Mouse (Mus musculus) G1E (cell line): ENCODE measurements around the gene Ttll3. TPM values are rescaled to one million over a fixed set of nuclear protein-coding genes. Genes with fewer than 3 reads are reported as not detected.

Experiments
- ATAC-seq: 2 replicates; pipeline ENCODE4 v1.8.0; 2016; ENCODE audit warnings: mild to moderate bottlenecking; ENCODE audit not compliant: insufficient number of reproducible peaks, poor library complexity, low FRiP score, severe bottlenecking; ENCODE audit errors: extremely low read depth
- DNase-seq: peaks from one replicate; pipeline ENCODE4 v3.0.0; 2012; ENCODE audit warnings: low spot score
- H3K27me3 ChIP-seq: 2 replicates; pipeline ENCODE4 v1.6.1; 2012; ENCODE audit warnings: mild to moderate bottlenecking, low read length, inconsistent platforms; ENCODE audit not compliant: insufficient read depth
- H3K36me3 ChIP-seq: replicated peaks from 2 replicates; pipeline ENCODE3; 2012; ENCODE audit warnings: mild to moderate bottlenecking, inconsistent platforms
- H3K4me1 ChIP-seq: 2 replicates; pipeline ENCODE4 v1.6.1; 2012; ENCODE audit warnings: low read depth, low read length, inconsistent platforms, mixed read lengths; ENCODE audit not compliant: insufficient read depth
- H3K4me3 ChIP-seq: 2 replicates; pipeline ENCODE4 v1.5.1; 2012; ENCODE audit warnings: low read depth, mild to moderate bottlenecking, inconsistent platforms, low read length, moderate library complexity, mixed read lengths
- H3K9me3 ChIP-seq: replicated peaks from 2 replicates; pipeline ENCODE4 v1.6.1; 2012; ENCODE audit warnings: inconsistent platforms
- CTCF ChIP-seq: IDR thresholded peaks from 2 replicates; pipeline ENCODE4 v1.5.1; 2012; ENCODE audit warnings: low read depth, low read length, inconsistent platforms, mixed read lengths
- GATA1 ChIP-seq: IDR thresholded peaks from 2 replicates; pipeline ENCODE4 v1.6.1; 2012; ENCODE audit warnings: borderline replicate concordance, low read length, inconsistent platforms, mixed read lengths
- GATA2 ChIP-seq: IDR thresholded peaks from 2 replicates; pipeline ENCODE4 v1.6.1; 2012; ENCODE audit warnings: low read depth, low read length, inconsistent platforms, borderline replicate concordance
- POLR2AphosphoS5 ChIP-seq: IDR thresholded peaks from 2 replicates; pipeline ENCODE4 v1.6.1; 2012; ENCODE audit warnings: low read depth, low read length, inconsistent platforms; ENCODE audit not compliant: insufficient replicate concordance
- TAL1 ChIP-seq: conservative IDR thresholded peaks from 2 replicates; pipeline ENCODE4 v1.6.1; 2012; ENCODE audit warnings: low read depth, low read length, inconsistent platforms, mixed read lengths
- polyA plus RNA-seq: library from polyadenylated mRNA; stranded (reverse); fragments of >175 nt; gene quantifications from 2 replicates; pipeline ENCODE4 v1.2.3, GENCODE M21; 2012
- total RNA-seq, 2 experiments: library from RNA; stranded (forward) in 1 of 2; stranded (reverse) in 1 of 2; fragments of 200-1000 nt in 1 of 2; fragments of >200 nt in 1 of 2; fragmentation: Nextera tagmentation in 1 of 2; gene quantifications; 2 replicates each; pipeline ENCODE4 v1.2.3; 2014 to 2017

Ttll3 gene
- total and polyA plus RNA-seq, 3 experiments: 15.1 to 47.6 (median 20.5) TPM

DNA sequence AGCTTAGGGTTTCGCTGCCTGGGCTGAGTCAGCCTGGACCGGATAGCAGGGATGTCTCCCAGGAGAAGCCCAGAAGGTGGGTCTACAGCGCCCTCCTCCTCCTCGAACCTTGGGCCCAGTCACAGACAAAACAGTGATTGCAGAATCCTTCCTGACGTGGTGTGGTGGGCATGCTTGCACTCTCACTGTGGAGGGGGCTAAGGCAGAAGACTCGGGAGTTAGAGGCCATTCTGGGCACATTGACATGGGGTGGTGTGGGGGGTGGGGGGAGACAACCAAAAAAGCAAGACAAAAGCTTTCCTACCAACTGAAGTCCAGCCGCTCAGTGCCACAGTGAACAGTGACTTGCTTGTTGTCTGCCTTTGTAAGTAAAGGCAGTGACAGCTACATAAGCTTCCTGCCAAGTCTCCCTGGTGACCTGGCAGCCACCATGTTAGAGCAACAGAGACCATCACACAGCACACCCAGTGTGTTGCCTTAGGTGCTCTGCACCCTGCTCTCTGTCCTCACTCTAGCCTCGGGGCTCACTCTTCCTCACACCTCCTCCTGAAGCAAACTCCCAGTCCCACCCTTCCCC lies 4.6 kb upstream of the Ttll3 start:
- TF ChIP-seq TAL1: no peak
- TF ChIP-seq POLR2AphosphoS5: no peak
- TF ChIP-seq GATA1: no peak
- TF ChIP-seq CTCF: no peak
- no peak for TF ChIP-seq GATA2
- no peaks in the 10 kb centered on the region for H3K9me3 ChIP-seq
- ATAC-seq (no peak), DNase-seq (no peak)
- no peaks in the 10 kb centered on the region for H3K27me3 ChIP-seq
- H3K4me3 ChIP-seq: no peak overlapping the region
- peaks cover 98% of the 10 kb centered on the region for H3K36me3 ChIP-seq
- H3K4me1 ChIP-seq: peaks cover 28% of the 10 kb centered on the region

GRCm38 (mm10) chr6:113385160-113385714 lies 3.8 kb upstream of the Ttll3 start:
- no peak for TF ChIP-seq GATA1
- H3K9me3 ChIP-seq: no peaks in the 10 kb centered on the region
- no peak overlapping the region for H3K4me3 ChIP-seq
- DNase-seq (no peak), ATAC-seq (no peak)
- peaks cover 20% of the 10 kb centered on the region for H3K4me1 ChIP-seq
- peaks cover 98% of the 10 kb centered on the region for H3K36me3 ChIP-seq
- no peaks in the 10 kb centered on the region for H3K27me3 ChIP-seq

DNA sequence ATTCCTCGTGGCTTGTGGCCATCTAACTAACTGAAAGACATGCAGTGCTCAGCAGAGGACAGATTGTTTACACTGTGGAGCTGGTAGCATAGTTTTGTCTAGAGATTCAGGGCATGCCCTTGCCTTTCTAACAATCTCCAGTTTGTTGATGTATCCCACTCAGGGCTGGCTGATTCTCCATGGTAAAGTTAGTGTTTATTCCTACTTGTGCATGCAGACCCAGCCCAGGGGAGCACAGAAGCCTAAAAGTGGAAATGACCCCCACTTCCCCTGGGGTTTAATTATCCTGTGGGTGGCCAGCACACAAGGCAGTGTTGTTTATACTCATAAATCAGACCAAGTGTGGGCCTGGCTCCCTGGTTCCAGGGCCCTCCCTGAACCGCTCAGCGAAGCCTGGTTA lies 3.0 kb upstream of the Ttll3 start:
- Histone ChIP-seq H3K4me3 (no peak overlapping the region), H3K9me3 (no peaks in the 10 kb centered on the region), H3K27me3 (no peaks in the 10 kb centered on the region), H3K36me3 (peaks cover 98% of the 10 kb centered on the region), H3K4me1 (peaks cover 13% of the 10 kb centered on the region; the same call in 1 of the 2 replicates)
- DNase-seq: no peak
- no peak for TF ChIP-seq POLR2AphosphoS5
- no peak for TF ChIP-seq TAL1
- TF ChIP-seq GATA2: no peak
- no peak for TF ChIP-seq GATA1
- TF ChIP-seq CTCF: no peak
- ATAC-seq: no peak

DNA sequence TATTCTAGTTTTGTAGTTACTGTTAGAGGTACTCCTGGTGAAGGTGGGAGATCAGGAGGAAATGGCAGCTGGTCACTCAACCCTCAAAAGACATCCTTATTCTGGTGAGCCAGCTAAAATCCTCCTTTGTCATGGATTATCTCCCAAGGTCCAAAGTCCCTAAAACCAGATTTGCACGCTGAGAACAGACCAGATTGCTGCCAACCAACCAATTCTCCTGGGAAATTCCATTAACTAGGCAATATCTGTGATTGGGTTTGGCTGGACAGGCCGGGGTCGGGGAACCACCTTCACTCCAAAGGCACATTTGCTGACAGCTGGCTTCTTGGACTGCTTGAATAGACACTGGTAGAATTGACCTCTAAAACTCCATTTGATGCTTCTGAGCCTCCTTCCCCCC lies 1.7 kb downstream of the Ttll3 start:
- peaks cover 6% of the 10 kb centered on the region for H3K9me3 ChIP-seq
- no peak for ATAC-seq
- TF ChIP-seq CTCF (no peak), GATA1 (no peak), POLR2AphosphoS5 (no peak), GATA2 (no peak), TAL1 (no peak)

DNA sequence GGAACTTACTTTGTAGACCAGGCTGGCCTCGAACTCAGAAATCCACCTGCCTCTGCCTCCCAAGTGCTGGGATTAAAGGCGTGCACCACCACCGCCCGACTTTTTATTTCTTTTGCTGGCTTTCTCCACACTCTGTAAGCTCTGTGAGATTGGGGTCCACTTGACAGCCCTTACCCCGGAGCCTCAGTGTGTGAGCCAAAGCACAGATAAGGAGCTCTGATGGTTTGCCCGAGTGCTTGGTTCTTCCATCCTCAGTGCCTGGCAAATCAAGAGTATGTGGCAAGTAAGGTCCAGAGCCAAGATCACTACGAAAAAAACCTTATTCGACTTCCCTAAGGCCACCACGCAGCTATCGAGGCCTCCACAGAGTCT lies 2.9 kb downstream of the Ttll3 start:
- H3K4me3 ChIP-seq: no peak overlapping the region
- peaks cover 100% of the 10 kb centered on the region for H3K36me3 ChIP-seq

More for the DNA sequence above, 1.7 kb downstream of the Ttll3 start:
- Histone ChIP-seq H3K27me3 (no peaks in the 10 kb centered on the region), H3K36me3 (peaks cover 99% of the 10 kb centered on the region), H3K4me3 (no peak overlapping the region), H3K4me1 (peaks cover 2% of the 10 kb centered on the region)
- DNase-seq: no peak

GRCm38 (mm10) chr6:113392387-113393071 lies 3.5 kb downstream of the Ttll3 start:
- Histone ChIP-seq H3K27me3 (no peaks in the 10 kb centered on the region), H3K9me3 (peaks cover 6% of the 10 kb centered on the region), H3K4me1 (peaks cover 1% of the 10 kb centered on the region; the same call in 1 of the 2 replicates), H3K36me3 (peaks cover 100% of the 10 kb centered on the region), H3K4me3 (no peak overlapping the region)
- DNase-seq: no peak
- TF ChIP-seq GATA2 (no peak), TAL1 (no peak), GATA1 (no peak), POLR2AphosphoS5 (no peak), CTCF (no peak)
- no peak for ATAC-seq

More for the DNA sequence above, 2.9 kb downstream of the Ttll3 start:
- H3K9me3 ChIP-seq: peaks cover 6% of the 10 kb centered on the region
- ATAC-seq: no peak
- TF ChIP-seq GATA1: no peak
- TF ChIP-seq CTCF: no peak
- TF ChIP-seq TAL1: no peak
- no peak for TF ChIP-seq GATA2
- TF ChIP-seq POLR2AphosphoS5: no peak
- peaks cover 2% of the 10 kb centered on the region; the same call in 1 of the 2 replicates for H3K4me1 ChIP-seq
- no peaks in the 10 kb centered on the region for H3K27me3 ChIP-seq
- no peak for DNase-seq

GRCm38 (mm10) chr6:113393951-113394350 lies 4.9 kb downstream of the Ttll3 start:
- ATAC-seq (no peak), DNase-seq (no peak)
- no peak for TF ChIP-seq GATA2
- TF ChIP-seq CTCF: no peak
- no peak for TF ChIP-seq GATA1
- TF ChIP-seq POLR2AphosphoS5: no peak
- TF ChIP-seq TAL1: no peak
- no peak overlapping the region for H3K4me3 ChIP-seq
- H3K4me1 ChIP-seq: no peaks in the 10 kb centered on the region; the same call in 1 of the 2 replicates
- H3K27me3 ChIP-seq: no peaks in the 10 kb centered on the region
- peaks cover 100% of the 10 kb centered on the region for H3K36me3 ChIP-seq
- H3K9me3 ChIP-seq: peaks cover 6% of the 10 kb centered on the region
